Mouse (Mus musculus) neural tube, embryonic 12.5 days (tissue): ENCODE results near the gene Wbp2. TPM values are rescaled to one million over a fixed set of nuclear protein-coding genes. Genes with fewer than 3 reads are reported as not detected.

Experiments
- ATAC-seq: fragments of 200-750 bp; cut with Nextera tagmentation; 2 replicates; pipeline ENCODE4 v1.8.0; 2017; ENCODE audit warnings: low read depth, mild to moderate bottlenecking, moderate TSS enrichment, moderate library complexity; ENCODE audit not compliant: low FRiP score
- H3K27ac ChIP-seq: fragments of 300-500 bp; sonication (generic); 2 replicates; pipeline ENCODE4 v1.5.1; 2016
- H3K27me3 ChIP-seq: fragments of 300-500 bp; sonication (generic); replicated peaks from 2 replicates; pipeline ENCODE4 v1.6.1; 2016; ENCODE audit warnings: mild to moderate bottlenecking
- H3K36me3 ChIP-seq: fragments of 300-500 bp; sonication (generic); 2 replicates; pipeline ENCODE4 v1.6.1; 2016; ENCODE audit warnings: mild to moderate bottlenecking
- H3K4me1 ChIP-seq: fragments of 300-500 bp; sonication (generic); 2 replicates; pipeline ENCODE4 v1.6.1; 2016
- H3K4me2 ChIP-seq: fragments of 300-500 bp; sonication (generic); replicated peaks from 2 replicates; pipeline ENCODE4 v1.6.1; 2016; ENCODE audit warnings: mild to moderate bottlenecking
- H3K4me3 ChIP-seq: fragments of 300-500 bp; sonication (generic); 2 replicates; pipeline ENCODE4 v1.5.1; 2016
- H3K9ac ChIP-seq: fragments of 300-500 bp; sonication (generic); 2 replicates; pipeline ENCODE4 v1.6.1; 2016; ENCODE audit warnings: mild to moderate bottlenecking
- H3K9me3 ChIP-seq: fragments of 300-500 bp; sonication (generic); 2 replicates; pipeline ENCODE4 v1.6.1; 2016; ENCODE audit warnings: mild to moderate bottlenecking
- WGBS: fragments of 180-500 bp; shearing (Covaris S2); methylation state at CpG from one replicate; pipeline ENCODE4 v1.1.7; 2016; 5-methylcytosine and 5-hydroxymethylcytosine counted together
- polyA plus RNA-seq: library from polyadenylated mRNA; unstranded; fragments of >200 nt; fragmentation: Nextera tagmentation; extraction: Ambion mirVana; gene quantifications from 2 replicates; pipeline ENCODE4 v1.2.1, GENCODE M21; 2016

Gene Wbp2
- polyA plus RNA-seq, 1 experiment from 2014 or later = 110 TPM

DNA sequence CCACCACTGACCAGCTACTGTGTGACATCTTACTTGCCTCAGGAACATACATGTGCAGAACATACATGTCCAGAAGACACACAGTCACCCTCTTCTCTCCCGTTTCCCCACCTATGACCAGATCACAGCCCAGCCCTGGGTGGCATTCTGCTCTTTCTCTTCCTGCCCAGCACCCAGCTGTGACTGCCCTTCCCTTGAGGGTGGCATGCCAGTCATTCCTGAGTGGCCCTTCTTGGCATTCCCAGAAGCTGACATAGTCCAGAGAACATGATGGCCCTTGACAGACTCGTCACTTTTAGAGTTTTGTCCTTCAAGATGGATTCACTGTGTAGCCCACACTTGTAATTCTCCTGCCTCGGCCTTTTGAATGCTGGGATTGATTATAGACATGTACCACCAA lies 14.2 kb downstream of the Wbp2 start:
- WGBS = 83% methylated on average over 3 of the region's 3 CpGs
- Histone ChIP-seq H3K4me2 (no peak overlapping the region), H3K4me3 (no peak overlapping the region), H3K9me3 (no peaks in the 10 kb centered on the region), H3K9ac (no peak overlapping the region), H3K4me1 (peaks cover 4% of the 10 kb centered on the region), H3K36me3 (no peaks in the 10 kb centered on the region), H3K27me3 (no peaks in the 10 kb centered on the region), H3K27ac (no peak overlapping the region)
- no peak for ATAC-seq

DNA sequence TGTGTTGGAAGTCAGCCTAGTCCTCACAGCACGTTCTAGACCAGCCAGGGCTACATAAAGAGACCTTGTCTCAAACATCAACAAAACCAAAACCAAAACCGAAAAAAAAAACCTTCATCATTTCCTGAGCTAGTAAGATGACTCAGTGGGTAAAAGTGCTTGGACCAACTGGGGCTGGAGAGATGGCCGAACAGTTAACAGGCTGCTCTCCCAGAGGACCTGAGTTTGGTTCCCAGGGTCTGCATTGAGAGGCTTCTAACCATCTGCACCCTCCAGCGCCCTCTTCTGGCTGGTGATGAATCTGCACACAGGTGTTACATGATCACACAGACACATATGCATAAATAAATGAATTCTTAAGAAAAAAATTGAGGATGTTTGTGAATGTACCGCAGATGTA lies 15.3 kb downstream of the Wbp2 start:
- no peak for ATAC-seq
- H3K9me3 ChIP-seq = no peaks in the 10 kb centered on the region
- no peak overlapping the region for H3K27ac ChIP-seq
- H3K36me3 ChIP-seq = no peaks in the 10 kb centered on the region
- H3K9ac ChIP-seq = no peak overlapping the region
- no peaks in the 10 kb centered on the region for H3K27me3 ChIP-seq
- 65% methylated on average over 5 of the region's 5 CpGs for WGBS
- no peaks in the 10 kb centered on the region for H3K4me1 ChIP-seq
- H3K4me3 ChIP-seq = no peak overlapping the region
- H3K4me2 ChIP-seq = no peak overlapping the region

DNA sequence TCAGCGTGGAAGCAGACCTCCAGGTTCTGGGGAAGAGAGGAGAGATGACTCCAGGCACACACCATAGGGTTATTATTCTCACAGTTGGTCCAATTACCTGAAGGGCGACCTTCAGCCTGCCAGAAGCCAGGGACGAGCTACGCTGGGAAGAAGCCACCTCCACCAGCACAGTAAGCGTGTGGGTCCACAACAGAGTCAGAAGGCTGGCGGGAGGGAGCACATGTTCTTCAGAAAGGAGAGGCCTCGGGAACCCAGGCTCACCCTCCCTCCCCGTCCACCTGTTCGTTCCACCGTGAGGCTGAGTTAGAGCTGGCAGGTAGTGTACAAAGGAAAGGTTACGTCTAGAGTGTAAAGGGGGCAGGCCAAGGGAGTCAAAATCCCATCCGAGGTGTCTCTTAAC lies 21.4 kb downstream of the Wbp2 start:
- ATAC-seq = no peak
- no peaks in the 10 kb centered on the region for H3K4me1 ChIP-seq
- peaks cover 28% of the 10 kb centered on the region for H3K36me3 ChIP-seq
- no peak overlapping the region for H3K4me3 ChIP-seq
- H3K9ac ChIP-seq = no peak overlapping the region
- H3K27me3 ChIP-seq = no peaks in the 10 kb centered on the region
- no peak overlapping the region for H3K4me2 ChIP-seq
- H3K9me3 ChIP-seq = no peaks in the 10 kb centered on the region
- H3K27ac ChIP-seq = no peak overlapping the region
- 91% methylated on average over 12 of the region's 12 CpGs for WGBS

DNA sequence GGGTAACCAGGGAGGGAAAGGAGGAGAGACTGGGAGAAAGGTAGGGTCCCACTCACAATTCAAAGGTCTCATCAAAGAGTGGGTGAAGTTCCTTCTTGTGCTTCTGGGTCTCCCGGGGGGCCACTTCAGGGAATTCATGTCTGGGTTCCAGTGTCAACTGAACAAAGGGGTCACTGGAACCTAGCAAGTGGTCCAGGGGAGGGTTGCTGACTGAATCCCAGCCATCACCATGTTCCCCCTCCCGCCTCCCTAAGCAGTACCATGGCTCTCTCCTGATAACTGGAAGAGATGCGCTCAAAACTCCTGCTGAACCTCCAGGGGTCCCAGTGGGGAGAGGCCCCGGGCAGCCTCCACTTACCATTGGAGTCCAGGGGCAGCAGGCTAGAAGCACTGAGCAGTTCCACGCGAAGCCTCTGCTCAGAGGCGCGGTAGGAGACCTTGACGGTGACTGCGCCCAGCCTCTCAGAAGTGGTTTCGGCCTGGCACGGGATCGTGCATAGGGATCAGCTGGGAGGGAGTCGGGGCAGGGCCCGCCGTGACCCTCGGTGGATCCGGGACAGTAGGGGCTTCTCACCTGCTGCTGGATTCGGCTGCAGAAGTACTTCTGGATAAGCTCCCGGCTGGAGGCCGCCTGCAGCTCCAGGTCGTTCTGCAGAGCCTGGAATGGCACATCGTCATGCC lies 22.5 kb downstream of the Wbp2 start:
- ATAC-seq = no peak
- Histone ChIP-seq H3K27ac (no peak overlapping the region), H3K9ac (no peak overlapping the region), H3K36me3 (peaks cover 38% of the 10 kb centered on the region), H3K27me3 (no peaks in the 10 kb centered on the region), H3K4me1 (no peaks in the 10 kb centered on the region), H3K9me3 (no peaks in the 10 kb centered on the region), H3K4me2 (no peak overlapping the region), H3K4me3 (no peak overlapping the region)
- WGBS = 68% methylated on average over 23 of the region's 23 CpGs

DNA sequence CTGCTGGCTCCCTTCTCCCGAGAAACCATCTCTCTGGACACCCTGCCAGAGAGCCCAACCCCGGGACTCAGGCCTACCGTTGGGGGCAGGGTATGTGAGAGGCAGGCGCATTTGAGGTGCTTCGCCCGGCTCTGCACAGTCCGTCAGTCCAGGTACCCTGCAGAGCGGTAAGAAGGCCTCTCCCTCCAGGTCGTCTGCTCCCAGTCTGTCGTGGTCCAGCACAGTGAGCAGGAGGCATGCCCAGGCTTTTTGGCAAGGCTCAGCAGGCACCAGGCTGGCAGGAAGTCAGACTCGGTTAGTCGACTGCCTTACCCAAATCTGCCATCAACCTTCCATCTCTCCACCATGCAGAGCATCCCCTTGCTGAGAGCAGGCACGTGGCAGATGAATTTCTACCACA lies 23.2 kb downstream of the Wbp2 start:
- peaks cover 46% of the 10 kb centered on the region for H3K36me3 ChIP-seq
- H3K9me3 ChIP-seq = no peaks in the 10 kb centered on the region
- 69% methylated on average over 13 of the region's 13 CpGs for WGBS
- no peaks in the 10 kb centered on the region for H3K27me3 ChIP-seq
- ATAC-seq = no peak
- H3K4me2 ChIP-seq = no peak overlapping the region
- no peaks in the 10 kb centered on the region for H3K4me1 ChIP-seq
- H3K9ac ChIP-seq = no peak overlapping the region
- H3K4me3 ChIP-seq = no peak overlapping the region
- no peak overlapping the region for H3K27ac ChIP-seq

DNA sequence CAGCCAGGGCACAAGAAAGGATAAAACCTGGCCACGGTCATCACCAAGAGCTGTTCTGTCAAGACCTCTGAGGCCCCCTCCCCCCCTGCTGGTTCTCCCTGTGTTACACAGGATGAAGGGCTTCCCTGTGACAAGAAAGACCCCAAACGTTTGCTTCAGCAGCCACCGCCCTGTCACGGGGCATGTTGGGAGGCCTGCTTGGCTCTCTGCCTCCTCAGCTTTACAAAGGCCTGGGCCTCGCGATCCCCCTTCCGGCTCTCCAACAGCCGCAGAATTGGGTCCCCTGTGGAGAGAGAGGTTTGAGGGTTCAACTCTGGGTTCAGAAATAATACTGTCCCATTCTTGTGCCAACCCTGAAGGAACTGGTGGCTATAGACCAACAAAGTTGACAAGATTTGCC lies 24.3 kb downstream of the Wbp2 start:
- no peak overlapping the region for H3K27ac ChIP-seq
- no peak overlapping the region for H3K4me2 ChIP-seq
- no peaks in the 10 kb centered on the region for H3K27me3 ChIP-seq
- ATAC-seq = no peak
- no peak overlapping the region for H3K4me3 ChIP-seq
- no peak overlapping the region for H3K9ac ChIP-seq
- H3K9me3 ChIP-seq = no peaks in the 10 kb centered on the region
- no peaks in the 10 kb centered on the region for H3K4me1 ChIP-seq
- 55% methylated on average over 8 of the region's 8 CpGs for WGBS
- H3K36me3 ChIP-seq = peaks cover 56% of the 10 kb centered on the region

DNA sequence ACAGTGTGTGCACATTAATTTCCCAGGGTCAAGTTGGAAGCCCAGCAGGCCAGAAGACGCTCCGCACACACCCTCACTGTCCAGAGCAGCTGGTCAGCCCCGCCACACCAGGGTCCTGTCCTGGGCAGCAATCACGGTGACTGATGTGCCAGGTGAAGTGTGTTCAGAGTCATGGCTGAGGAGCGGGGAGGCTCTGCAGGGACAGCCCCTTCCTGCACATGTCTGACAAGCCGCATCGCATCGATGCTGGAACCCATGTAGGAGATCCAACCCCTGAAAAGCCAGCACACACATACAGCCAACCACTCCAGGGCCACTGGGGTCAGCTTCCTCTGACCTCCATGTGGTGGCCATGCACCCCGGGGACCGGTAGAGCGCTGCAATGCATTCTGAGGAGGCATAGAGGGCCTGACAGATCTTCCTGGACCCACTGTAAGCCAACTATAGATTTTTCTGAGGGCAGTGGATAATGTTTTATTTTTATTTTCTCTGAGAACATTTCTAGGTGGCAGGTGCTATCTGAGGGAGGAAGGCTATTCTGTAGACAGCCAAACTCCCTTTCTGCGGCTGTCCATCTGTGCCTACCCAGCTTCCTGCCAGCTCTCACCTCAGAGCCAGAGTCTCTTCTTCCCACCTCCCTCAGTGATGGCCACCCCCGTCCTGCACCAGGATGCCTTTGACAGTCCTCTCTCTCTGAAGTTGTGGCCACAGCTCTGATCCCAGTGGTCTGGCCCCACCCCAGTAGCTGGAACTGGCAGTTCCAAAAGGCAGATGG lies 25.0 kb downstream of the Wbp2 start:
- Histone ChIP-seq H3K9ac (no peak overlapping the region), H3K4me2 (no peak overlapping the region), H3K9me3 (no peaks in the 10 kb centered on the region), H3K4me3 (no peak overlapping the region), H3K36me3 (peaks cover 63% of the 10 kb centered on the region), H3K4me1 (no peaks in the 10 kb centered on the region), H3K27ac (no peak overlapping the region), H3K27me3 (no peaks in the 10 kb centered on the region)
- WGBS = 85% methylated on average over 13 of the region's 13 CpGs
- no peak for ATAC-seq

DNA sequence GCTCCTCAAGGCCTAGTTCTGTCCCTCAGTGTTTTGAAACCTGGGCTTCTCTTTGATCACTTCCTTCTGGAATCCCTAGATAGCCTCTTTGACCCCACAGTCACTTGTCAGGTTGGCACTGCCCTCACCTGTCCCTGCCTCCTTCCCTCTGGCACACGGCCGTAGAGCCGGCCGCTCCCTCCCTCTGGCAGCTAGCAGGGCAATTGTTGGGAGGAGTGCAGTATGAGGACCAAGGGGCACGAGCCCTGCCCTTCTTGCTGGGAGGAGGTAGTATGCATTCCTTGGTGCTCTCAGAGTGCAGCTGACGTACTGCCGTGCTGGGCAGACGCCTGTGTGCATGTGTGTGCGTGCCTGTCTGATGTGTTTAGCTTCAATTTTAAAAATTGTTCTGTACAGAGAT lies 26.2 kb downstream of the Wbp2 start:
- H3K4me3 ChIP-seq = no peak overlapping the region
- no peak overlapping the region for H3K4me2 ChIP-seq
- 93% methylated on average over 9 of the region's 9 CpGs for WGBS
- no peak overlapping the region for H3K9ac ChIP-seq
- ATAC-seq = no peak
- no peaks in the 10 kb centered on the region for H3K4me1 ChIP-seq
- H3K27me3 ChIP-seq = no peaks in the 10 kb centered on the region
- no peak overlapping the region for H3K27ac ChIP-seq
- H3K36me3 ChIP-seq = peaks cover 74% of the 10 kb centered on the region
- no peaks in the 10 kb centered on the region for H3K9me3 ChIP-seq

DNA sequence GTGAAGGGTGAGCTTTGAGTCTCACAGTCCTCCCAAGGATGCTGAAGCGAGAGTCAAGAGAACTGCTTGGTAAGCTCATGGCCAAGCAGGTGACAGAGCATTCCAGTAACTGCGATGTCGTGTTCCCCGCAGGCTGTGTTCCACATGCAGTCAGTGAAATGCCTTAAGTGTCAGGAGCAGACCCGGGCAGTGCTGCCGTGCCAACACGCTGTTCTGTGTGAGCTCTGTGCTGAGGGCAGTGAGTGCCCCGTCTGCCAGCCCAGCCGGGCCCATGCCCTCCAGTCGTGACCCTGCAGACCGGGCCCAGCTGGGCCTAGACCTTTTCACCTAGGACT lies 27.1 kb downstream of the Wbp2 start:
- 92% methylated on average over 11 of the region's 11 CpGs for WGBS
- ATAC-seq = no peak
- H3K4me1 ChIP-seq = no peaks in the 10 kb centered on the region
- peaks cover 84% of the 10 kb centered on the region for H3K36me3 ChIP-seq
- no peak overlapping the region for H3K27ac ChIP-seq
- H3K4me2 ChIP-seq = no peak overlapping the region
- no peak overlapping the region for H3K9ac ChIP-seq
- H3K9me3 ChIP-seq = no peaks in the 10 kb centered on the region
- no peak overlapping the region for H3K4me3 ChIP-seq
- no peaks in the 10 kb centered on the region for H3K27me3 ChIP-seq

DNA sequence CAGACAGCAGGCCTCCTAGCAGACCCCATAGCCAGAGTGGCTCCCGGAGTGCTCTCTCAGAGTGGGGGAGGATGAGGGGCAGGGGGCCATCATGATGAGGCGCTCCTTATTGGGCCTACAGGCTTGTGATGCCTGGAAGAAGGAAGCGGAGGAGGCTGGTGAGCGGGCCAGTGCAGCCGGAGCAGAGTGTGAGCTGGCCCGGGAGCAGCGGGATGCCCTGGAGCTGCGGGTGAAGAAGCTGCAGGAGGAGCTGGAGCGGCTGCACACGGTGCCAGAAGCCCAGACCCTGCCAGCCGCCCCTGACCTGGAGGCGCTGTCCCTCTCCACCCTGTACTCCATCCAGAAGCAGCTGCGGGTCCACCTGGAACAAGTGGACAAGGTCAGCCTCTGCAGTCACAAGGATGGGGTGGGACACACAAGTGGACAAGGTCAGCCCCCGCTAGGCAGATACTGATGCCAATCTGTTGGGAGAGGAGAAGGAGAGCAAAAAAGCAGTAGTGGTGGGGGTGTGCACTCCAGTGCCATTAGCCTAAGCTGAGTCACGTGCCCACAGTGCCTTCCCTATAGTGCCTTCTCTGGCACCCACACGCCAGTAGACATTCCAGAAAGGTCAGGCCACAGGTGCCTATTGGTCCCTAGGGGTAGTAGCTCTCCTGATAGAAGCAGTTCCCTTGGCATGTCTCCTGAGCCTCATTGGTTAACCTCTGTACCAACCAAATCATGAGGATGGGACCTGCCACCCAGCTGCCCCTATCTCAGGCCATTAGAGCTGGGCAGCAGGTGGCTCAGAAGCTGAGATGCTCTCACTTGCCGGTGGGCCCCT lies 27.7 kb downstream of the Wbp2 start:
- H3K9ac ChIP-seq = no peak overlapping the region
- H3K27me3 ChIP-seq = no peaks in the 10 kb centered on the region
- H3K36me3 ChIP-seq = peaks cover 90% of the 10 kb centered on the region
- WGBS = 96% methylated on average over 17 of the region's 17 CpGs
- H3K9me3 ChIP-seq = no peaks in the 10 kb centered on the region
- H3K4me2 ChIP-seq = no peak overlapping the region
- H3K4me1 ChIP-seq = no peaks in the 10 kb centered on the region
- H3K27ac ChIP-seq = no peak overlapping the region
- no peak for ATAC-seq
- no peak overlapping the region for H3K4me3 ChIP-seq

DNA sequence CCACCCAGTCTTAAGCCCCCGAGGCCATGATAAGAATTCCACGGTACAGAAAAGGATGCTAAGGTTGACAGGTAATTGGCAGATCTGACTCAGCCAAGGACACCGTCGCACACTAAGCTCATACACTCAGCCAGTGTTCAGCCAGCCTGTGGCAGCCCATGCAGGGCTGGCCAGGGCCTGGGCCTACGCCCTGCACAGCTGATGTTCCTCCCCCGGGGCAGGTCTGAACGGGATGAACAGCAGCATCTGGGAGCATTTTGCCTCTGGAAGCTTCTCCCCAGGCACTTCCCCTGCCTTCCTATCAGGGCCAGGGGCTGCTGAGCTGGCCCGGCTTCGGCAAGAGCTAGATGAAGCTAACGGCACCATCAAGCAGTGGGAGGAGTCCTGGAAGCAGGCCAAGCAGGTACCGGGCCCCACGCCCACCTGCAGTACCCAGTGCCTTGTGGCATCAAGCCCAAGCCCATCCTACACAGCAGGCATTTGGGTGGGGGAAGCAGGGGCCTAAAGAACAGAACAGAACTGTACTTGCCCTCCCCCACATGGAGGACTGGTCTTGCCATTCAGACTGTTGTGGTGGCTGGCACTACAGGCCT lies 28.7 kb downstream of the Wbp2 start:
- H3K9me3 ChIP-seq = no peaks in the 10 kb centered on the region
- H3K27me3 ChIP-seq = no peaks in the 10 kb centered on the region
- no peak for ATAC-seq
- 90% methylated on average over 12 of the region's 12 CpGs for WGBS
- H3K4me2 ChIP-seq = no peak overlapping the region
- no peak overlapping the region for H3K4me3 ChIP-seq
- peaks cover 95% of the 10 kb centered on the region for H3K36me3 ChIP-seq
- H3K27ac ChIP-seq = no peak overlapping the region
- H3K9ac ChIP-seq = no peak overlapping the region
- no peaks in the 10 kb centered on the region for H3K4me1 ChIP-seq

DNA sequence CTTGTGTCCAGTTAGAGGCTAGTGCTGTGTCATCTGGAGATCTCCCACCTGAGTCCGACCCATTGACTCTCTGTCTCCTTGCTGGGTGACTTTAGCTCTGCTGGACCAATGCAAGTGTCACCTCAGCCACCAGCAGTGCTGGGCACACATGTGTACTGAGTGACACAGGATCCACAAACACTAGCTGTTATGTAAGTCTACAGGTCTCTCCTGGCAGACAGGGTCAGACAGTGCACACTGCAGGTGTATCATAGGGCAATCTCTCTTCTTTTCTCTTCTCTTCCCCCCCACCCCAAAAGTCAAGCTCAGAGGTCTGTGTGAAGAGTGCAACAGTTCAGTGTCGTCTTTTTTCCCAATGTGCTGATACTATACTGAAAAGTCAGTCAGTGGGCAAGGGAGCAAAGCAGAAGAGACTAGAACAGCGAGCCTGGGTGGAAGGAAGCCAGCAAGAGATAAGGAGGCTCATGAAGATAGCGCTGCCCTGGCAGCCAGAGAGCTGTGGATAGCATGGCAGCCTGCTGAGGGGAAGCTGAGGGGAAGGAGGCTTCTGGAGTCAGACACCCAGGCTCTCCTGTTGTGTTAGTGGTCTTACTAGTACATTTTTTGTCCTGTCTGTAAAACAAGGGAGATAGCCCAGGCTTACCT lies 29.4 kb downstream of the Wbp2 start:
- Histone ChIP-seq H3K9me3 (no peaks in the 10 kb centered on the region), H3K36me3 (peaks cover 98% of the 10 kb centered on the region), H3K27me3 (no peaks in the 10 kb centered on the region), H3K27ac (no peak overlapping the region), H3K4me2 (no peak overlapping the region), H3K4me1 (no peaks in the 10 kb centered on the region), H3K9ac (no peak overlapping the region), H3K4me3 (no peak overlapping the region)
- WGBS = 93% methylated on average over 4 of the region's 4 CpGs
- ATAC-seq = no peak
